Mouse (Mus musculus): ENCODE measurements around the gene Zfp658.

Zfp658 gene

DNA sequence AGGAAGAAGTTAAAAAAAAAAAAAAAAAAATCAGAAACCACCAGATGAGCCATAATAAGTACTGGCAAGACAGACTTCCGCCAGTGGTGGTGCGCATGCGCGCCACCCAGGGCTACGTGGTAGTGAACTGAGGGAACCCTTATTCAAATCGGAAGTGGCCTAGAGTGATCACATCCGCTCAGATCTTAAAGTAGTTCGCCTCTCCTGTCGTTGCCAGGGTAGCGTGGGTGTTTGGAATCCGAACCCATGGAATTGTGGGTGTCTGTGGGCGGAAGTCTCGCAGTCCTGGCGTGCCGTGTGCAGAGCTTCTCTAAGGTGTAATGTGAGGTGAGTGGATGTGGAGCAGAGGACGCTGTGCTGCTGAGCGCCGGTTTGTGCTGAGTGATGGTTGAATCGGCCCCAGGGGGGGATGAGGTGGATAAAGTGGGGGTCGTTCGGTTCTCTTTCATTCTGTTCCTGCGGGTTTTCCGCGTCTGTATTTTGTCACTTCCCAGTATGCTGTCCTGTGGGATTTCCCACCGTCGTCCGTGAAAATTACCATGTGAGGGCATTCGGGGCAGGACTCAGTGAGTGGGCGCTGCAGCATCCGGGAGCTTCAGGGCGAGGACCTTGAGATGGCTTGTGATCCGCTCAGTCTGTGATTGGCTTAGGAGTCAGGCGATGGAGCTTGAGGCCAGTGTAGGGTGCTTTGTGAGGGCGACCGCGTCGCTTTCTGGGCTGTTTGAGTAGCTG lies 17.6 kb downstream of the Zfp658 start, which contains the start of gene Zfp719:
Gene Zfp719, plus strand, starts transcription at position 171 of the 732 bp plus-strand sequence.
- ATAC-seq (ENCODE audit: insufficient number of reproducible peaks, low FRiP score, low TSS enrichment): peak; percentile 97

DNA sequence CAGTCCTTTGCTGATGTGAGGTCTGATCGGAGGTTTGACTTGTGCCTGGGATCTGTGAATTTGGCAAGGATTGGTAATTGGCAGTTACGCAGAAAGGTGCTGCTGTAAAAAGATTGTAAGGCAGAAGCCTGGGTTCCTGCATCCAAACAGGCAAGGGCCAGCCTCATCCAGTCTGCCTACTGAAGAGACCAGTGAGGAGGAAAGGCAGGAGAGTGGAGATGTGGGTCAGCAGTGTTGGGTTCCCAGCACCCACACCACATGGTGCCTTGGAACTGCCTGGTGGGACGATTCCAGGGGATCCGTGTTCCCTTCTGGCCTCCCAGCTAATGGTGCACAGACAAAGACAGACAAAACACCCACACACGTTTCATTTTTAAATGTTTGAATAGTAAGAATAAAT lies 18.5 kb downstream of the Zfp658 start:
- ATAC-seq (ENCODE audit: insufficient number of reproducible peaks, low FRiP score, low TSS enrichment): no peak

DNA sequence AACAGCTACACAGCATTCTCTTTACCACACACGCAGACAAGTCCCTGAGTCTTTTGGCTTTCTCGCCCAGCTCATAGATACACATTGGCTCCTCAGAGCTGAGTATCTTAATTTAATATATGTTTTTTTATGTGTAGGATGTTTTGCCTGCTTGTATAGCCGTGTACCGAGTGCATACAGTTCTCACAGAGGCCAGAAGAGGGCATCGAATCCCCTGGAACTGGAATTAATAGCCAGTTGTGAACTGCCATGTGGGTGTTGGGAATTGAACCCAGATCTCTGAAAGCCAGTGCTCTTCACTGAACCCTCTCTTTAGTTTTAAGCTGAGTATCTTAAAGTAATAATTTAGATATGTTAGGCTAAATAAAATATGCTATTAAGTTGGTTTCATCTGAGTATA lies 22.7 kb downstream of the Zfp658 start:
- ATAC-seq (ENCODE audit: insufficient number of reproducible peaks, low FRiP score, low TSS enrichment): no peak

DNA sequence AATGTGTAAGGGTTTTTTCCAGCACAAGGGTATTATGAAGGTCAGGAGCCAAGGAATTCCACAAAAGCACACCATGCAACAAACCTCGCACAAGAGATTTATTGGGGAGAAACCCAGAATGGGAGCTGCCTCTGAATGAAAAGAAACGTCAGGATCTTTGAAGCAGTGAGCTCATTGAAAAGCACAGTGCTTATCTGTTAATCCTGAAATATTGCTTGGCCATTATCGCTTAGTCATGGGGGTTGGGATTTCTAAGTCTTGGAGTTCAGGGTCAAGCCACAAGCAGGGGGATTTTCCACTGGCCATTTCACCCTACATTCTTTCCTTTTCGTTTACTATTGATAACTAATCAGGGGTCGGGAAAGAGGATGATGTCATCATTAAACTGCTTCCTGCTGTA lies 39.8 kb downstream of the Zfp658 start:
- ATAC-seq (ENCODE audit: insufficient number of reproducible peaks, low FRiP score, low TSS enrichment): no peak

DNA sequence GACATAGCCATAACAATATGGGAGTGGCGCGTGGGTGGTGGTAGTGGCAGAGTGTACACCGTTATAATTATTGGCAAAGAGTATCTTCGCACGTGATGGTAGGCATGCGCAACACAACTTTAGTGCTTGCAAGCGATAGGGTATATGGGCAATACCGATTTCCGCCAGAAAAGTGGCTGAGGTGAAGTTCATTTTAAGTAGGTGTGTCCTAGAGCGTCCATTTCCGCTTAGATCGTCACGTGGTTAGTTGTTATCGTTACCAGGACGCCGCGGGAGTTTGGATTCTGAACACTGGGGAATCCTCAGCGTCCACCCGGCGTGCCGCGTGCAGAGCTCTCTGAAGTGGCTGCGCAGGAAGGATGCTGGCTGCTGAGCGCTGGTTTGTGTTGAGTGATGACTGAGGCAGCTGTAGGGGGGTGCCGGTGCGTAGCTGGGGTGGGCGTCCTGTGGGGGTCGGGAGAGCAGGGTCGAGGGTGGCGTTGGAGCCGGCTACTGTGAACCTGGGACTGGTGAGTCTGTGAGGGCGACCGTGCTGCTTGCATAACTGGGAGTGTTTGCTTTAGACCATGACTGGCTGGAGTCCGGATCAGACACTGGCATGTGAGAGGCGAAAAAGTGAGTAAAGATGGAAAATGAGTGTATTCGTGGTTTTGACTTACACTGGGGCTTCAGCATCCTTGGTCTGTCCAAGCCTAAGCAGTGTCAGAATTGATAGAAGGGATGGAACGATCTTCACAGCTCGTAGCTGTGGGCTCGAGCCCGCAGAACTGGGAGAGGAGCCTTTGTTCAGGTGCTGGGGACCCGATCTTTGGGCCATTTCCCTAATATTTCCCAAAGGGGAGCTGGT lies 45.1 kb downstream of the Zfp658 start, which contains the start of gene Zfp819:
Gene Zfp819, plus strand, starts transcription at position 274 of the 847 bp plus-strand sequence.
- ATAC-seq (ENCODE audit: insufficient number of reproducible peaks, low FRiP score, low TSS enrichment): no peak

DNA sequence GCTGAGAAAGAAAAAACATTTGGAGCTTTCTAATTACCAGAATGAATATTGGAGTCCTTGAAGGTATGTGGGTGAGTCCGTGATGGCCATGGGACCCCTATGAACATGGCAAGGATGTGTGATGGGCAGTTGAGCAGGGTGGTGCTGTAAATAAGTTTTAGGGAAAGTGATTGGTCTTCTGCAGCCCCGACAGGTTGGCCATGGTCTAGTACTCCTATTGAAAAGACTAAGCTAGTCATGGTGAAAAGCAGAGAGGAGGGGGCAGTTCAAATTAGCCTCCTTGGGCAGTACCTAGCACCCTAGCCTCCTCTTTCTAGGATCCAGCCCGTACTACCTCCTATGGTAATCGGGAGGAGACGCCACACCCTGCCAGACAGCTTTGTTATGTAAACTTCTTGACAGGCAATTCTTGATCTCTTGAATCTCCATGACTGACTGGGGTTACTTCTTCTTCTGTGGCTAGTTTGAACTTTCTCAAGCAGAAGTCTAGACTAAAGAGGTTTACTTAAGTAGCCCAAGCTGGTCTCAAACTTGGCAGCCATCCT lies 45.8 kb downstream of the Zfp658 start:
- no peak for ATAC-seq (ENCODE audit: insufficient number of reproducible peaks, low FRiP score, low TSS enrichment)

DNA sequence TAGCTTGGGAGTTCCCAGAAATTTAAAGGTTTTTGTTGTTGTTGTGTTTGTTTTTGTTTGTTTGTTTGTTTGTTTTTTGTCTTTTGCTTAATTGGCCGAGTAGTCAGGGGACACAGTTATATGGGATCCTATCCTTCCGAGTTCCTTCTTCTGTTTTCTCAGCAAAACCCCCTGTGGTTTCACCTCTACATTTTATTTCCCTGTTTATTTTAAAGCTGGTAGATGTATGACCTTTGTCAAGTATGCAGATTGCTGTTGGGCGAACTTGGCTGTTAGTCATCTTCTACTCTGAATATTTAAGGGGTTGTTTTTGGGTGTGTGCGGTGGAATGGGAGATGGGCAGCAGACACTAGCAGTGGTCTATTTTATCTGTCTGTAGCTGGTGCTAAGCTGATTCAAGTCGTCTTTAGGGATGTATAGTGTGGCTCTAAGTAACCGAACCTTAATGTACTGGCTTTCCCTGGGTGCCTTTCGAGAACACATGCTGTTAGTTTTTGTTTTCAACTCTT lies 46.3 kb downstream of the Zfp658 start:
- ATAC-seq (ENCODE audit: insufficient number of reproducible peaks, low FRiP score, low TSS enrichment): no peak

DNA sequence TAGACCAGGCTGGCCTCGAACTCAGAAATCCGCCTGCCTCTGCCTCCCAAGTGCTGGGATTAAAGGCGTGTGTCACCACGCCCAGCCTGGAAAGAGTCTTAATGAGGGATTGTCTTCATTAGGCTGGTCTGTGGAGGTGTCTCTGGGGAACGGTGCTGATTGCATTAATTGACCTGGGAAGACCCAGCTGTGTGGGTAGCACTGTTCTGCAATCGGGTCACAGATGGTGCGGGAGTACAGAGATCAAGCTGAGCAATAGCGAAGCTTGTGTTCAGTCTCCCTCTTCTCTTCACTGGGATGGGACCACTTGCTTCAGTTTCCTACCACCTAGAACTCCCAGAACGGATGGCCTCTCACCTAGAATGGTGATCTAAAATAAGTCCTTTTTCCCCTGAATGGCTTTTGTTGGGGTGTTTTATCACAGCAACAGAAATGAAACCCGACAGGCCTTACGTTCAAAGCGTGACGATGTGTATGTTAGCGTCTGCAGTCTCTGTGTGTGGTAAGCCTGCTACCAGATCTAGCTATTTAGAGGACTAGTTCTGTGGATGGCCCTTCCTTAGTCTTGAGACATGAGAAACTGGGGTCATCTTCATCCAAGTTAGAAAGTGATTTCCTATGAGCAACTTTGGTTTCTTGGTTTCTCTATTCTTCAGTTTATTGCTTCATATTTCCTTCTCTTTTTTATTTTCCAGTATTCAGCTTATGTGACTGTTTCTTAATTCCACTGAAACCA lies 51.9 kb downstream of the Zfp658 start:
- no peak for ATAC-seq (ENCODE audit: insufficient number of reproducible peaks, low FRiP score, low TSS enrichment)

DNA sequence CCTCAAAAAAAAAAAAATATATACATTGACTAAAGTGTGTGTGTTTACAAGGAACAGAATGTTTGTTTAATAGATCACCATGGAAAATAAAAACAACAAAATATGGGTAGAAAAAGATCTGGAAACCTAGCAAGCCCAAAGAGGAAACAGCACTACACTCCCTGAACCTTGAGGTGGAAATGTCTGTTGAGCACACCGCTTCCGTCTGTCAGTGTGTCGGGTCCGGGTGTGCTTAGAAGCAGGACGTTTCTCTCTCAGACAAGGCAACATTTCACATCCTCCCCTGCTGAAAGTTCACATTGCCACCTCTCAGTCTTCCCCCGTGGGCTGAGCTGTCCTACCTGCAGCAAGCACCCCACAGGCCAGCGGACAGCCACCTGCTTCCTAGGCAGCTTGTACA lies 60.9 kb downstream of the Zfp658 start:
- no peak for ATAC-seq (ENCODE audit: insufficient number of reproducible peaks, low FRiP score, low TSS enrichment)

DNA sequence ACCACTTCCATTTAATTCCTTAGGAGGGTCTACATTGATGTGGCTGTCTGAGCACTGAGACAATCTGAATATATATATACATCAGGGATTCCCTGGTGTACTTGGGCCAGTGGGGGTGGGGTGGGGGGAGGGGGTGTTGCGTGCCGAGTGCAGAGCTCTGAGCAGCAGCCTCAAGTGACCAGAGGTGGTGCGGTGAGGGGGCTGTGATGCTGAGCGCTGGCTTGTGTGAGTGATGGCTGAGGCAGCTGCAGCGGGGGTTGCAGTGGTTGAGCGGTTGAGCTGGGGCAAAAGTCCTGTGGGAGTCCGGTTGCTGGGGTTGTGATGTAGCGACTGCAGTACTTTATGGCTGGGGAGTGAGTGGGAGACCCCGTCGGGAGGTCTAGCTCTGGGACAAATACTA lies 61.8 kb downstream of the Zfp658 start:
- ATAC-seq (ENCODE audit: insufficient number of reproducible peaks, low FRiP score, low TSS enrichment): no peak
